Mouse (Mus musculus) small intestine, adult 2 months (tissue): Measurements from ENCODE around the gene Syt3. TPM values are rescaled to one million over a fixed set of nuclear protein-coding genes. Genes with fewer than 3 reads are reported as not detected.

Experiments
- H3K27ac ChIP-seq: fragments of 200-500 bp; 2 replicates; pipeline ENCODE4 v1.5.1; 2012; ENCODE audit warnings: low read depth, low read length, control low read depth, inconsistent platforms; ENCODE audit not compliant: insufficient read depth
- H3K27me3 ChIP-seq: fragments of 200-500 bp; 2 replicates; pipeline ENCODE4 v1.6.1; 2012; ENCODE audit warnings: mild to moderate bottlenecking, moderate library complexity, low read length, inconsistent platforms; ENCODE audit not compliant: control insufficient read depth, insufficient read depth
- H3K36me3 ChIP-seq: fragments of 200-500 bp; 2 replicates; pipeline ENCODE4 v1.6.1; 2012; ENCODE audit warnings: mild to moderate bottlenecking, low read length, control low read depth, inconsistent platforms; ENCODE audit not compliant: control insufficient read depth, insufficient read depth
- H3K4me1 ChIP-seq: fragments of 200-500 bp; 2 replicates; pipeline ENCODE4 v1.6.1; 2012; ENCODE audit warnings: low read length, inconsistent platforms, mixed read lengths; ENCODE audit not compliant: control insufficient read depth, insufficient read depth, insufficient read length
- H3K4me3 ChIP-seq: fragments of 200-500 bp; 2 replicates; pipeline ENCODE4 v1.5.1; 2012; ENCODE audit warnings: low read depth, mild to moderate bottlenecking, control low read depth, inconsistent platforms, low read length, moderate library complexity
- CTCF ChIP-seq: fragments of 200-500 bp; IDR thresholded peaks from 2 replicates; pipeline ENCODE4 v1.5.1; 2012; ENCODE audit warnings: low read depth, mild to moderate bottlenecking, control low read depth, inconsistent platforms, low read length, moderate library complexity, mixed read lengths; ENCODE audit not compliant: insufficient replicate concordance, insufficient read length; ENCODE audit errors: extremely low read depth
- POLR2A ChIP-seq: fragments of 200-500 bp; IDR thresholded peaks from 2 replicates; pipeline ENCODE4 v1.6.1; 2012; ENCODE audit warnings: low read depth, mild to moderate bottlenecking, control low read depth, inconsistent platforms, low read length, moderate library complexity
- WGBS: fragments of 180-500 bp; shearing (Covaris S2); methylation state at CpG from one replicate; pipeline ENCODE4 v1.1.7; 2018; 5-methylcytosine and 5-hydroxymethylcytosine counted together
- polyA plus RNA-seq: library from polyadenylated mRNA; depleted of rRNA; stranded (reverse); fragments of >200 nt; gene quantifications from 2 replicates; pipeline ENCODE4 v1.2.3, GENCODE M21; 2012; rRNA removed

The Syt3 gene
- polyA plus RNA-seq, 1 experiment = 1.1 TPM

GRCm38 (mm10) chr7:44441648-44442109, 57.8 kb downstream of the Syt3 start:
- H3K27me3 ChIP-seq = peaks cover 17% of the 10 kb centered on the region
- 2% methylated on average over 14 of the region's 14 CpGs for WGBS
- H3K4me1 ChIP-seq = no peaks in the 10 kb centered on the region
- no peak overlapping the region for H3K4me3 ChIP-seq
- TF ChIP-seq POLR2A (no peak), CTCF (no peak)
- H3K27ac ChIP-seq = no peak overlapping the region
- H3K36me3 ChIP-seq = no peaks in the 10 kb centered on the region

- H3K4me3 ChIP-seq = no peak overlapping the region
- peaks cover 17% of the 10 kb centered on the region for H3K27me3 ChIP-seq
- no peak for TF ChIP-seq POLR2A
- TF ChIP-seq CTCF = no peak
- H3K4me1 ChIP-seq = no peaks in the 10 kb centered on the region
- WGBS = 3% methylated on average over 14 of the region's 14 CpGs
- H3K36me3 ChIP-seq = no peaks in the 10 kb centered on the region
- H3K27ac ChIP-seq = no peak overlapping the region
Observed at GRCm38 (mm10) chr7:44442407-44442821, 58.5 kb downstream of the Syt3 start.

GRCm38 (mm10) chr7:44443268-44444173, 59.6 kb downstream of the Syt3 start:
- no peaks in the 10 kb centered on the region for H3K36me3 ChIP-seq
- no peaks in the 10 kb centered on the region for H3K4me1 ChIP-seq
- no peak for TF ChIP-seq CTCF
- TF ChIP-seq POLR2A = no peak
- no peak overlapping the region for H3K27ac ChIP-seq
- WGBS = 12% methylated on average over 20 of the region's 20 CpGs
- H3K4me3 ChIP-seq = no peak overlapping the region
- peaks cover 17% of the 10 kb centered on the region for H3K27me3 ChIP-seq

GRCm38 (mm10) chr7:44444886-44445527, 61.1 kb downstream of the Syt3 start:
- Histone ChIP-seq H3K36me3 (no peaks in the 10 kb centered on the region), H3K27me3 (peaks cover 17% of the 10 kb centered on the region), H3K4me3 (no peak overlapping the region), H3K27ac (no peak overlapping the region), H3K4me1 (no peaks in the 10 kb centered on the region)
- 7% methylated on average over 28 of the region's 29 CpGs for WGBS
- no peak for TF ChIP-seq POLR2A
- TF ChIP-seq CTCF = no peak

GRCm38 (mm10) chr7:44445528-44445923, 61.6 kb downstream of the Syt3 start:
- no peak overlapping the region for H3K4me3 ChIP-seq
- TF ChIP-seq POLR2A (no peak), CTCF (no peak)
- no peaks in the 10 kb centered on the region for H3K36me3 ChIP-seq
- peaks cover 17% of the 10 kb centered on the region for H3K27me3 ChIP-seq
- H3K4me1 ChIP-seq = no peaks in the 10 kb centered on the region
- WGBS = 10% methylated on average over 7 of the region's 7 CpGs
- no peak overlapping the region for H3K27ac ChIP-seq

- no peak overlapping the region for H3K4me3 ChIP-seq
- H3K27me3 ChIP-seq = peaks cover 15% of the 10 kb centered on the region
- TF ChIP-seq CTCF = no peak
- TF ChIP-seq POLR2A = no peak
- no peaks in the 10 kb centered on the region for H3K36me3 ChIP-seq
- H3K4me1 ChIP-seq = no peaks in the 10 kb centered on the region
- 37% methylated on average over 12 of the region's 12 CpGs for WGBS
- H3K27ac ChIP-seq = no peak overlapping the region
Observed at GRCm38 (mm10) chr7:44446070-44446855, 62.4 kb downstream of the Syt3 start.

Other genes with a start within 250 kb of the Syt3 start
- not detected in 2 replicates for gene Klk1b16, start 247.3 kb upstream of the Syt3 start, polyA plus RNA-seq
- gene Klk1b24, start 195.9 kb upstream of the Syt3 start, polyA plus RNA-seq = 1.9 TPM in 1 of 2 replicates, not detected in the other
- gene Klk1b3, start 185.9 kb upstream of the Syt3 start, polyA plus RNA-seq = 0.19 and 4.6 TPM in 2 replicates
- gene Klk1b4, start 176.7 kb upstream of the Syt3 start, polyA plus RNA-seq = 10.1 TPM in 1 of 2 replicates, not detected in the other
- gene Klk1b5, start 168.2 kb upstream of the Syt3 start, polyA plus RNA-seq = 0.28 and 19.2 TPM in 2 replicates
- gene Klk1, start 158.7 kb upstream of the Syt3 start, polyA plus RNA-seq = 153 and 2,676 TPM in 2 replicates
- not detected in 2 replicates for gene Gm36864, start 147.9 kb upstream of the Syt3 start, polyA plus RNA-seq
- 0.77 and 1.9 TPM in 2 replicates for gene 1700028J19Rik, start 137.4 kb upstream of the Syt3 start, polyA plus RNA-seq
- gene 2410002F23Rik, start 137.4 kb upstream of the Syt3 start, polyA plus RNA-seq = 43.4 and 66.3 TPM in 2 replicates
- gene Acp4, start 126.7 kb upstream of the Syt3 start, polyA plus RNA-seq = not detected in 2 replicates
- gene Gm15517, start 122.7 kb upstream of the Syt3 start, polyA plus RNA-seq = not detected in 2 replicates
- 0.82 and 1.3 TPM in 2 replicates for gene Clec11a, start 77.2 kb upstream of the Syt3 start, polyA plus RNA-seq
- 0.81 and 2.1 TPM in 2 replicates for gene Shank1, start 73.8 kb upstream of the Syt3 start, polyA plus RNA-seq
- gene 1700008O03Rik, start 1.7 kb downstream of the Syt3 start, polyA plus RNA-seq = 0.43 TPM in 1 of 2 replicates, not detected in the other
- gene Lrrc4b, start 44.9 kb downstream of the Syt3 start, polyA plus RNA-seq = 1.1 TPM in 2 replicates
- 2.2 and 3.2 TPM in 2 replicates for gene Aspdh, start 81.3 kb downstream of the Syt3 start, polyA plus RNA-seq
- gene Josd2, start 83.9 kb downstream of the Syt3 start, polyA plus RNA-seq = 85.6 and 99.2 TPM in 2 replicates
- 157 and 256 TPM in 2 replicates for gene Emc10, start 112.4 kb downstream of the Syt3 start, polyA plus RNA-seq
- gene Fam71e1, start 112.5 kb downstream of the Syt3 start, polyA plus RNA-seq = 0.88 and 2.0 TPM in 2 replicates
- gene Mybpc2, start 140.6 kb downstream of the Syt3 start, polyA plus RNA-seq = 0.13 TPM in 2 replicates
- gene Spib, start 148.0 kb downstream of the Syt3 start, polyA plus RNA-seq = 8.6 and 18.7 TPM in 2 replicates
- gene Pold1, start 164.7 kb downstream of the Syt3 start, polyA plus RNA-seq = 27.3 and 46.9 TPM in 2 replicates
- 174 and 295 TPM in 2 replicates for gene Nr1h2, start 169.8 kb downstream of the Syt3 start, polyA plus RNA-seq
- 6.4 and 11.1 TPM in 2 replicates for gene Napsa, start 188.3 kb downstream of the Syt3 start, polyA plus RNA-seq
- gene Kcnc3, start 206.6 kb downstream of the Syt3 start, polyA plus RNA-seq = 3.1 and 3.4 TPM in 2 replicates